Mouse (Mus musculus) regulatory T cell (primary cell): ENCODE results near the gene Ackr4.

Experiments used
- in situ Hi-C: fragments of 300-600 bp; cut with MboI, MseI; formaldehyde crosslinking; loops from one replicate; pipeline ENCODE4 v1.15.1; 2025; ENCODE audit warnings: high pct_unique_total_duplicates

Ackr4 gene

GRCm38 (mm10) chr9:104126833-104127232 lies at the start of gene Ackr4:
TSS of gene Ackr4 (minus strand) at chr9:104126933.
- in situ Hi-C loops = no loop called here

- in situ Hi-C loops = loop anchor here (25.0 kb wide), 1 partner anchor 835 kb away; no protein-coding TSS in a partner anchor
These were observed 45.6 kb upstream of the Ackr4 start for GRCm38 (mm10) chr9:104172342-104172741.

- in situ Hi-C loops = loop anchor here (25.0 kb wide), 1 partner anchor 834 kb away; no protein-coding TSS in a partner anchor
These were observed 44.9 kb upstream of the Ackr4 start for GRCm38 (mm10) chr9:104171651-104172050.

- in situ Hi-C loops = loop anchor here (25.0 kb wide), 1 partner anchor 833 kb away; no protein-coding TSS in a partner anchor
These were observed 43.3 kb upstream of the Ackr4 start for GRCm38 (mm10) chr9:104169986-104170385.

GRCm38 (mm10) chr9:104165926-104166325 lies 39.2 kb upstream of the Ackr4 start:
- in situ Hi-C loops = loop anchor here (25.0 kb wide), 1 partner anchor 829 kb away; no protein-coding TSS in a partner anchor

- in situ Hi-C loops = loop anchor here (25.0 kb wide), 1 partner anchor 827 kb away; no protein-coding TSS in a partner anchor
These were observed 37.5 kb upstream of the Ackr4 start for GRCm38 (mm10) chr9:104164194-104164593.

- in situ Hi-C loops = loop anchor here (25.0 kb wide), 1 partner anchor 824 kb away; no protein-coding TSS in a partner anchor
These were observed 34.4 kb upstream of the Ackr4 start for GRCm38 (mm10) chr9:104161117-104161516.

DNA sequence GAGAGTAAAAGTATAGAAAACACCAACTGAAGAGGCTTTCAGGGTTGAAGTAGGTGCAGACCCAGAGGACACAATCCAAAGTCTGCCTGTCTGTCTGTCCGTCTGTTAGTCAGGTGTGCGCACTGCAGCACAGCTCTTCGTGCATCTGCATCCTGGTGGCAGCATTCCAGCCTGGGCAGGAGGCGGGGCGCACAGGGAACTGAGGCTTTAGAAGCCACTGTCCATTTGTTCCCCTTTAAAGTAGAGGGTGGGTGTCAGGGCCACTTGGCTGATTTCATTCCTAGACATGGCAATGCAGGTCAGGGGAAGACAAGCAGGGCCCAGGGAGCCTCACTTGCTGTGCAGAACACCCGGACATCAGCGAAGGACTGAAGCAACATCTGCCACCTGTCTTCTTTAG lies 30.6 kb upstream of the Ackr4 start:
- in situ Hi-C loops = loop anchor here (25.0 kb wide), 1 partner anchor 820 kb away; no protein-coding TSS in a partner anchor

- in situ Hi-C loops = loop anchor here (25.0 kb wide), 1 partner anchor 819 kb away; no protein-coding TSS in a partner anchor
These were observed 29.8 kb upstream of the Ackr4 start for GRCm38 (mm10) chr9:104156506-104156905.

GRCm38 (mm10) chr9:104155100-104155715 lies 28.5 kb upstream of the Ackr4 start:
- in situ Hi-C loops = loop anchor here (25.0 kb wide), 1 partner anchor 818 kb away; no protein-coding TSS in a partner anchor

GRCm38 (mm10) chr9:104152121-104152520 lies 25.4 kb upstream of the Ackr4 start:
- in situ Hi-C loops = loop anchor here (25.0 kb wide), 1 partner anchor 815 kb away; no protein-coding TSS in a partner anchor

- in situ Hi-C loops = loop anchor here (10.0 kb wide), 1 partner anchor 1794 kb away; the partner anchor contains the start of gene Ephb1
These were observed 22.2 kb upstream of the Ackr4 start for GRCm38 (mm10) chr9:104148969-104149368.

DNA sequence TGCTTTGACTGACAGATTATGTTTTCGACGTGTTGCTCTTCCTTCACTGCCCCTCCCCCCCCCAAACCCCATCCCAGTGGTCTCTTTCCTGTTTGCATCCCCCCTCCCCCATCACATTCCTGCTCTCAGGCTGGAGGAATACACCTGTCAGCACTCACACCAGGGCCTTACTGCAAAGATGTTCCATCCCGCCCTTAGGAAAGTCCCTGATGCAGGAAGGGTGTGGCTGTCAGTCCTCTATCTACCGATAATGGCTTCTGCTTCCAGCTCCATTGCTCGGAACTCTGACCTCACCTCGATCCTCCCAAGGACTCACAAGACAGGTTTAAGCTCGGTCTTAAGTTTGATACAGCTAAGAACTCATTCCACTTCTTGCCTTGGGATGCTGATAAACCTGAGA lies 19.9 kb upstream of the Ackr4 start:
- in situ Hi-C loops = loop anchor here (10.0 kb wide), 1 partner anchor 1792 kb away; the partner anchor contains the start of gene Ephb1

GRCm38 (mm10) chr9:104144314-104144996 lies 17.7 kb upstream of the Ackr4 start:
- in situ Hi-C loops = loop anchor here (10.0 kb wide), 1 partner anchor 1790 kb away; the partner anchor contains the start of gene Ephb1

DNA sequence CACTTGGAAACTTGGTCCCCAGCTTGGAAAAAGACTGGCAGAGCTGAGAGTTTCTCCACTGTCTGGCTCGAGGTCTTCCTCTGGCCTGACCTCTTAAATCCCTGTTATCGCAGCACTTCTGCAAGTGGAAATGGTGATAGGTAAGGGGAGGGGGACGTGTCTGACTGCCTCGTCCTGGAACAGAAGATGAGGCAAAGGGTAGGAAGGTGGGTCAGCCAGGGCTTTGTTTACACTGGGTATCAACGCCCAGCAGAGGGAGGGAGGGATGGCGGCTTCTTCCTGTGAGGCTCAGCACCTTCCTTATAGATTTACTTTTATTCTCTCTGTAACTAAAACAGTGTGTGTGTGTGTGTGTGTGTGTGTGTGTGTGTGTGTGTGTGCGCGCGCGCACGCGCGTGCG lies 16.1 kb upstream of the Ackr4 start:
- in situ Hi-C loops = loop anchor here (10.0 kb wide), 1 partner anchor 1788 kb away; the partner anchor contains the start of gene Ephb1

DNA sequence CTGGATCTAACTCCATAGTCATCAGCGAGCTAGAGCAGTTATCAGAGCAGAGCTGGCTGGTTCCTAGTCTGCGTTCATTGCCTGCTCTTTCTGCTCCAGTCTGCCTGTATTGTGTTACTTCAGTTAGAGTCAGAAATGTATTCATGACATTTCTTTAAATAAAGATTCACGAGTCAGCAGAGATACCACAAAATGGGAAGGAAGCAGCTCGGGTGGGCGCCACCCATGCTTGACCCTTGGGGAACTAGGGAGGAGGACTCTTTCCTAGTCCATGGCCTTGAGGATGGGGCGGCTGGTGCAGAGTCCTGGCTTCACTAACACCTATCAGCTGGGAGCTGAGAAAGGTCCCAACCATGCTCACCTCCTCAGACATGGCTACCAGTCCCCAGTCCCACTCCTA lies 13.6 kb upstream of the Ackr4 start:
- in situ Hi-C loops = loop anchor here (10.0 kb wide), 1 partner anchor 1786 kb away; the partner anchor contains the start of gene Ephb1

DNA sequence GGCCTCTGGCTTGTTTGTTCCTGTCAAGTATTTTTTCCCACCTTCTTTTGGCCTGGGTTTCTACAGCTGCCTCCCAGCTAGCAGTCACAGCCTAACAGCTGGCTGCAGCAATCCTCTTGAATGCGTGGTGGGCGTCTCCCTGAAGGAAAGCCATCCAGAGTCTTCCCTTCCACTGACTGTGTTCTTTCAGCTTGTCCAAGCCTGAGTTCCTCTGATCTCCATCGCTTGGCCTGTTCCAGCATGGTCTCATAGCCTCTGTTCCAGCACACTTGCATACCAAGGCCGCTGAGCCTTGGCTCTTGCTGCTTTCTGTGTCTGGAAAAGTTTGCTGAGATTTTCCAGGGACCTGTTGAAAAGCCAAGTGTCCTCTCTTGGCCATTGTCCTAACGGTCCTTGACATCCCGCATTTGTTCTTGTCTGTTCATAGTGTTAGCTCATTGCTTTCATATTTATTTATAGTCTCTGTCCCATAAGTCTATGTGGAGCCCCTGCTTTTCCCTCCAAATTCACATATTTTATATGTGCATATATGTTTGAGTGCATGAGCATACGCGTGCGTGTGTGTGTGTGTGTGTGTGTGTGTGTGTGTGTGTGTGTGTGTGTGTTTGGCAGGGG lies 3.5 kb upstream of the Ackr4 start:
- in situ Hi-C loops = no loop called here

DNA sequence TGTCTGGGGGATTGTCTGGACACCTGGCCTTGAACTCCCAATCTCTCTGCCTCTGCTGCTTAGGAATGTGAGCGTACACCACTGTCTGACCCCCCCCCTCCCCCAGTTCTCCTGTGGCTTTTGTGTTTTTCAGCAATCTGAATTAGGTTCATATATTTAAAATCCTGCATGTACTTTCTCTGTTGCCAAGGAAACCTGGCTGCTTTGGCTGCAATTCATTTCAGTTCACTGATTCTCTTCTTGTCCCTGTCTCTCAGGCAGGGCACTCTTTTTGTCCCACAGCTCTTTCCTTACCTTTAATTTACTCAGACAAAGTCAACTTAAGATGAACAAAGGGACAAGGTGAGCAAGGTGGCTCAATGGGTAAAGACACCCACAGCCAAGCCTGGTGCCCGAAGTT lies 1.4 kb upstream of the Ackr4 start:
- in situ Hi-C loops = no loop called here

DNA sequence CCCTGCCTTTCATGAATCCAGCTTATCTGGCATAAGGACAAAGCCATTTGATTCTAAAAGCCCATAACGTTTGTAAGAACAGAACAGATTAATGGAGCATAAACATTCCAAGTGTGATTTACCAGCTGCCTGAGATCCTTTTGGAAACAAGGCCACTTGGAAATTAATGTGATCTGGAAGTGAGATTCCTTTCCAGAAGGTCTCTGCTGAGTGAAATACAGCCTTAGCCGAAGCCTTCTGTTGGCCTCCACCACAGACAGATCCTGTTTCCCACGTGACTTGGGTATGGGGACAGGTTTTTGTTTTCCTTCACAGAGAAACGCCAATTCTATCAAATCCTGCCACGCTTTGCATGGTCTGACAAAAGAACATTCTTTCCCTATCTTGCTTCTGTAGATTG lies 3.1 kb downstream of the Ackr4 start:
- in situ Hi-C loops = no loop called here

GRCm38 (mm10) chr9:104123101-104123500 lies 3.6 kb downstream of the Ackr4 start:
- in situ Hi-C loops = no loop called here

- in situ Hi-C loops = no loop called here
These were observed 17.6 kb downstream of the Ackr4 start for GRCm38 (mm10) chr9:104109151-104109550.
